Mouse (Mus musculus): ENCODE measurements around the gene Nav2.
A peak's percentile ranks its signal among the peaks of the same experiment; 100 is the strongest.

Nav2 gene

DNA sequence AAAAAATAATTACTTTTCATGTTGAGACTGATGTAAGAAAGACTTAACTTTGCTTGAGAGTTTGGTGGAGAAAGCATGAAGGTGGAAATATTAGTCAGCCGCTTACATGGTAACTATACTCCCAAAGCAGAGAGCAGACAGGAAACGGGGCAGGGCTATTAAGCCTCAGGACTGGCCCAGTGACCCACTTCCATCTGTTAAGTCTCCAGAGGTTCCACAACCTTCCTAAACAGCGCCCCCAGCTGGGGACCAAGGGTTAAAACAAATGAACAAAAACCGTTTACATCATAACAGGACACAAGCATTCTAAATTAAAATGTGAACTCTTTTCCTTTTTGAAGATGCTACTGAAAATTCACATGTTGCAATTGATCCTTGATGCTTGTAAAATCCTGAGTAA lies 29.7 kb downstream of the Nav2 start:
- no peak for DNase-seq

DNA sequence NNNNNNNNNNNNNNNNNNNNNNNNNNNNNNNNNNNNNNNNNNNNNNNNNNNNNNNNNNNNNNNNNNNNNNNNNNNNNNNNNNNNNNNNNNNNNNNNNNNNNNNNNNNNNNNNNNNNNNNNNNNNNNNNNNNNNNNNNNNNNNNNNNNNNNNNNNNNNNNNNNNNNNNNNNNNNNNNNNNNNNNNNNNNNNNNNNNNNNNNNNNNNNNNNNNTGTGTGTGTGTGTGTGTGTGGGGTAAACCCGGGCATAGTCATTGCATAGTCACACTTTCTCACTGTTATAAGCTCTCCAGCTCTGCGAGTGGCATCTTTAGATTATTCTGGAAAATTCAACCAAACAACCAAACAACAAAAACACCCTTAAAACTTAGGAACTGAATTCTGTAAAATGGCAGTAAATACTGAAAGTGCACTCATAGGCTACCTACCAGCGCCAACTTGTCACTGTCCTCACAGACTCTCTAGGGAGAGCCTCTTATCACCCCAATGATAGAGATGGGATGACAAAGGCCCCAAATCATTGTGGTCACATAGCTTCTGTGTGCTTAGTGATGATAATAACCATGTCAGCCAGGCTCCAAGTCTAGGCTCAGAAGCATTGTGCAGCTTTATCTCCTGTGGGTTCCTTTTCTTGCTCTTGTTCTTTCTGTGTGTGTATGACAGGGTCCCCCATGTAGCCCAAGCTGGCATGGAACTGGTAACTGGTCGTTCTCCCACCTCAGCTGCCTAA lies 40.0 kb downstream of the Nav2 start:
- no peak for DNase-seq

DNA sequence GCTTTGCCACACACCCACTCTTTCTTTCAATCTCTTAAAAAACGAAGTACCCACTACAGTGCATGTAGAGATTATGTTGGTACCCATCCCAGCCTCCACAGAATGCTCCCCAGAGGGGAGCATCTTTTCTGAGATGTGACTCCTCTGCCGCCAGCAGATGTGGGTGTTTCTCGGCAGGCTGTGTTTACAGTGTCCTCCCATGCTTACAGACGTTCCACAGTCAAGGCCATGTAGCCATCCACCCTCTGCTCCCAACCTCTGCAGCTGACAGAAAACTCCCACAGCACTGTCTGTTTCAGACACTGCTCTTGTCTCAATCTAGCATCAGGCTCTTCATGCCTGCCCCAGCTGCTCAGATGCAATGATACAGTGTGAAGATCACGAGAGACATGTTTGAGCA lies 46.0 kb downstream of the Nav2 start:
- no peak for DNase-seq

- DNase-seq, result peak; percentile 26
Measured at GRCm38 (mm10) chr7:48958528-48959315, 50.2 kb downstream of the Nav2 start.

GRCm38 (mm10) chr7:48959316-48959661 lies 50.8 kb downstream of the Nav2 start:
- no peak for DNase-seq

- no peak for DNase-seq
Measured at GRCm38 (mm10) chr7:48960152-48960551, 51.6 kb downstream of the Nav2 start.

DNA sequence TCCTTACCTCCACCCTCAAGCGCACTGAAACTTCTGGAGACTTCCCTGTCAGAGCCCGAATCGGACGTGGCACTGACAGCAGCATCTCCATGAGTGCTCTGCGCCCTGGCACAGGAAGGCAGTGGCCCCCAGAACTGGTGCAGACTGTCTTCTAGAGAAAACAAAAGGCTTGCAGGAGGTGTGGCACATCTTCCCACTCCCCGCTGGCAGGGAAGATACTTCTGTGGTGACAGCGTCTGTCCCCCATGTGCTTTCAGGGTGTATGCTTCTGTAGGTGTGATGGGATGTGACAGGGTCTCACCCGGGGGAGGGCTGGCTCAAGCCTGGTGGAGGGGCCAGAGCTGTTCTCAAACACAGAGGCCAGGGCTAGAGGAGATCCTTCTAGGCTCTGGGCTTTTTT lies 53.0 kb downstream of the Nav2 start:
- no peak for DNase-seq

- DNase-seq, result no peak
Measured at GRCm38 (mm10) chr7:48961935-48962334, 53.4 kb downstream of the Nav2 start.

DNA sequence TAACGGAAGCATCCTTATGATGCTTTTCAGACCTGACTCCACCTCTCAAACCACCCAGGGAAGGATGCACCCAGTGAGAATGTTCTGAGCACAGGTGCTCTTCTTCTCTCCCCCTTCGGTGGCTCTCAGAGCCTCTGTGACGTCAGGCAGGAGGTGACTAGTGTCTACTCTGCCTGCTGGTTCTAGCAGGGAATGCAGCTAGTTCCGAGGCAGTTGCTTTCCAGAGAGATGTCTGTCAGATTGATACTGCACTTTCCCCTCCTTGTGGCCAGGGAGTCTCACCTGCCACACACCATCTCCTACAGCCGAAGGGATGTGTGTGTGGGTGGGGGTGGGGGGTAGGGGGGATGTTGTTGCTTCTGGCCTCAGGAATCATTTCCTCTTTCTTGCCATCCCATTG lies 54.6 kb downstream of the Nav2 start:
- no peak for DNase-seq

GRCm38 (mm10) chr7:48963554-48963953 lies 55.0 kb downstream of the Nav2 start:
- no peak for DNase-seq

DNA sequence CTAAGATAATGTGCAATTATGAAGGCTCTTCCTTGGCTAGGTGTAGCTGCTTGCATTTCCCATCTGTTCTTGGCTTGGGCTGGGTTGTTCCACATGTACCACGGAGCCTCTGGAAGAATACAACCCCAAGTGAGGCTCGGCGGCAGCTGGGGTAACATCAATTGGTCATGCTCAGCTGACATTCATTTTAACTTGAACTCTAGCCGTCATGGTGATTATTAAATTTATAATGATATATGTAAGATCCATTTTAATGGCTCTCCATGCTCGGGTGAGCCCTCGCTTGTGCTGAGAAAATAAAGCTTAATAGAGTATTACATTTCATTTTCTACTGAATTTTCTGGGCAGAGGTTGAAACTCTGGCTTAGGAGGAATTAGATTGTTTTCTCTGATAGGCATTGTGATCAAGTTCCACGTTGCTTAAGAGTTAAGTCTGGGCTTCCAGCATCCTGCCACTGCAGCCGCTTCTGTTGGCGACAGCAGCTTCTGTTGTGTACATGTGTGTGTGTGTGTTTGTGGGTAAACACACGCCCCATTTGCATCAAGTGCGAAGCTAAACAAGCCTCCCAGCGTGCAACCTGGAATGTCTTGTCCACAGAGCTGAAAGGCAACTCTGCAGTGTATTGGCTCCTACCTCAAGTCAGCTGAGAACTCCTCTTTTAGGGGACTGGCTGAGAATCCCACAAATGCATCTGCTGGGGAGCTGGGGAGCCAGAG lies 57.4 kb downstream of the Nav2 start:
- no peak for DNase-seq

- no peak for DNase-seq
Measured at GRCm38 (mm10) chr7:48981013-48981412, 72.5 kb downstream of the Nav2 start.

DNA sequence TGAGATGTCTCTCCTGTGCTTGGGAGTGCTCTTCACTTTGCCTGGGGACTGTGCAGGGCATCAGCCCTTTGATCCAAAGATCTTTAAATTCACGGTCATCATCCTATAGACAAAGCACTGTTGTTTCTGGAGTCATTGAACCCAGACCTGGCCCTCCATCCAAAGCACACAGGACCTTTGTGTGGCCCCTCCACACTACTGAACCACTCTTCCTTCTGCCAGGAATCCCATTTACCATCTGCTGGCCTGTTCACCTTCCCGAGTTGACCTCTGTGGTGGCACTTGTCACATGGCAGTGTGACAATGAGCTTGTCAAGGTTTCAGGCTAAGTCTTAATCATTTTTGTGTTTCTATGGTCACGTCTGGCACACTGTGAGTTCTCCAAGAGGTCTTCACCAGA lies 73.3 kb downstream of the Nav2 start:
- no peak for DNase-seq

GRCm38 (mm10) chr7:48982573-48982972 lies 74.1 kb downstream of the Nav2 start:
- no peak for DNase-seq

DNA sequence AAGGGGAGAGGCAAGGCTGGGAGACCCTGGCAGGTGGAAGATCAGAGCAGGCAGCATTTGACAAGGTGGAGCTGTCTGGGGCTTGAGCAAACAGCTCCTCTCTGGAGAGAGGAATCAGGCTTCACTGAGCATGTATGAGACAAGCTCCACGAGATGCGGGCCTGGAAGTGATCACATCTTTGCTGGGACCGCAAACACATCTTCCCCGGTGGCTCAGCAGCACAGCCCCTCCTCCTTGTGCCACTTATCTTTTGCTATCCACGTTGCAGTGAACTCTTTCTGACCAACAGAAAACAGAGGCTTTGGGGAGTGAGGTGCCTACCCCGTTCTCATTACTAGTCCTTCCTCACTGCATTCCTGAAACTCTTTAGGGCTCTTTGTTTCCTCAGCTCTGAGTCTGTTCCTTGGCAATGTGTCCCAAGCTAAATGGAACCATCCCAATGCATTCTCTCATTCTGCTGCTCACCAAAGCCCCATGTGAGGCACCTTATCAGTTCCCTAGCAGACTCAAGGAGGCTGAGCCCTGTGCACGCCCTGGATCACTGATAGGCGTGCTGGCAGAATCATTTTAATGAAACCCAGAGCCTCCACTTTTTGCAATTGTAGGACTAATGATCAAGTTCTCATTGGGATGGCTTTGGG lies 83.5 kb downstream of the Nav2 start:
- DNase-seq, result no peak

- DNase-seq, result no peak
Measured at GRCm38 (mm10) chr7:48995171-48995570, 86.7 kb downstream of the Nav2 start.

DNA sequence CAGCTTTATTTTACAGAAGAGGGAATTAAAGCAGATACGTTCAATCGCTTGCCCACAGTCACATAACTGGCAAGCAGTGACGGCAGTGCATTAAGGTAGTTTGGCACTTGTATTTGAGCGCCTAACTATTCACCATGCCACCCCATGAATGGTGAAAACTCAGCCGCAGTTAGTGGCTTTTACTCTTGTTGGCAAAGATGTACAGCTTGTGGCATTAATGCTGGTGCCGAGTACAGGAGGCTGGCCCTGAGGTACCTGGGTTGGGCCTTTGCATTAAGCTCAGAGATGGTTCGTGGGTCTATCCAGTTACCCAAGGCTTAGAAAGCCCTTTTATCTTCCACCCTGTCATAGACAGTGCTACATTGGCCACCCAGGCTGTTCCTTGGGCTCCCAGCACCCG lies 87.2 kb downstream of the Nav2 start:
- no peak for DNase-seq

DNA sequence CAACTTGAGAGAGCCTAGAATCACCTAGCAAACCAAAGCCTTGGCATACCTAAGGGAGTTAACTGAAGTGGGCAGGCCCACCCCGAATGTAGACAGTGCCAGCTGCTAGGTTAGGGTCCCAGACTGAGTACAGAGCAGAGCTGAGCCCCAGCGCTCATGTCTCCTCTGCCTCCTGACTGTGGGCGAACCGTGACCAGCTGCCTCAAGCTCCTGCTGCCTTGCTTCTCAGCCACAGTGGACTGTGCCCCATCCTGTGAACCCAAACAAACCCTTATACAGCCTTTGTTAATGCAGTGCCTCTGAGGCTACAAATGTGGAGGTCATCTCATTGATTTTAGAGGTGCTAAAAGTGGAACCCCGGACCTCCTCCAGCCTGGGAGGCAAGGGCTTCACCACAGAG lies 88.3 kb downstream of the Nav2 start:
- DNase-seq, result no peak

DNA sequence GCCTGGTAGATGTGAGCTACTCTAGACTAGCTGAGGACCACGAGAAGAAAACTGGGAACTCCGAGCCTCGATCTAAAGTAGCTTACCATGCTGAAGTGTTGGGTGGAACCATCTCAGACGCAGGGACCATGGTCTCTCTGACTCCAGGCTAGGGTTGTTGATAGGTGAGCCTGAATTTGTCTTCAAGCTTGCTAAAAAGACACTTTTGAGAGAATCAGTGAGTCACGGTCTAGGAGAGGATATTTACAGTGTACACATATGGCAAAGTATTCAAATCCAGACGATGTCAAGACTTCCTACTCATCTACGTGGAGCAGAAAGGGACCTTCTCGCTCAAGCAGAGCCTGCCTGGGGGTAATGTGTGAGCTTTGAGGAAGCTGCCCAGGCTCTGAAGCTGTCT lies 89.6 kb downstream of the Nav2 start:
- no peak for DNase-seq

- DNase-seq, result no peak
Measured at GRCm38 (mm10) chr7:48998595-48998994, 90.1 kb downstream of the Nav2 start.

DNA sequence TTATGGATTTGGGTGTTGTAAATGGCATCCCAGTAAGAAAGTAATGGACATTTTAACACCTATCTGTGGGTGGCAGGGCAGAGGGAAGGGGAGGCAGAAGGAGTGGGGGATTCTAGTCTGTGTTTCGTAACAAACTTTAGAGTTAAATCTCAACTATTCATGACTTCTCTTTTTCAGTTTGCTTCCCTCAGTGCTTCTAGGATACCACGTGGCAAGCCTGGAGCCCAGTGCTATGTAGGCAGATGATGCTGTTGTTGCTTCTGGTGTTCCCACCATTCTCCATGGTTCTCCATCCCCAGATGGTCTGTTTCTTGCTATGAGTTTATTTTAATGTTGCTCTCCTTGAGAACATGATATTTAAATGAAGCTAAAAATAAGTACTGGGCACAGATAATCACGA lies 92.3 kb downstream of the Nav2 start:
- no peak for DNase-seq

DNA sequence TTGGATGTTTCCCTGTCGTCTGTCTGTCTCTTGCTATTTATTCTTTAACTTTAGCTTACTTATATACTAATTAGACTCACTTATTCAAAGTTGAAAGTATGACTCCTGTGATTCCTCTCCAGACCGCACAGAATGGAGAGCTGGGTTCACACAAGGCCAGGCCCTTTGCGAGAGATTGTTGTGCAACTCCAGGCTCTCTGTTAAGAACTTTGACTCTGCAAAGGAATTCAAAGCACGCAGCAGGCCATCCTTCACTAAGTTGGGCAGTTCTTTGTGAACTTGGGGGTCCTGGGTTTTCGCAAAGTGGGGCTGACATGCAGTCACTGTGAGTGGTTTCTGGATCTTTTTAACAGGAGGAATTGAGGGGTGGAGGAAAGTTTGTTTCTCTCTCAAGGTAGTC lies 95.9 kb downstream of the Nav2 start:
- DNase-seq, result no peak

- DNase-seq, result no peak
Measured at GRCm38 (mm10) chr7:49006886-49007285, 98.4 kb downstream of the Nav2 start.

GRCm38 (mm10) chr7:49010739-49011138 lies 102.2 kb downstream of the Nav2 start:
- DNase-seq, result no peak

Data from thymus, adult 18-20 months (tissue).